Mouse (Mus musculus): Measurements from ENCODE around the gene Rtf1. TPM values are rescaled to one million over a fixed set of nuclear protein-coding genes. Genes with fewer than 3 reads are reported as not detected.
"Not testable (repeated sequence)": the region's sequence is repeated elsewhere in the genome, so short reads cannot be mapped to it uniquely, and the experiment has no call there.

Rtf1 gene
- total and polyA plus RNA-seq, 2 experiments from 2014 or later = 33.5 to 68.6 TPM

DNA sequence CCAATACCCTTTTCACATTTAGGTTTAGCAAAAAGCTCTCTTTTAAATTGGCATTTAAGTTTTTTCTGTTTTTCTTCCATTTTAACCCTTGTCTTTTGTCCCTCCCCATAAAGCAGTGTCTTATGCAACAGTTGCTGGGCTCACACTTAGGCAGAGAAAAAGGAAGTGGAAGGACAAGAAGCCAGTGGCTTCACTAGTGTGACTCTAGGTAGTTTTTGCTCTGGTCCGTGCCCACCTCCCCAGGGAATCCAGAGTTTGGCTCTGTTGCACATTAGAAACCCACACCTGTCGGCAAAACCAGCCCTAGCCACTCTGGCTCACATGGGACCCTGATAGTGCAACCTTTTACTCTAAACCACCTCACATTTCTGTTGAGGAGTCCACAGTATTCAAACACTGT is 23.6 kb downstream of the Rtf1 start:
- no peak overlapping the region for H3K27ac ChIP-seq (ENCODE audit: low read depth, low read length)
- no peaks in the 10 kb centered on the region for H3K4me1 ChIP-seq (ENCODE audit: insufficient read depth)
- H3K9ac ChIP-seq = no peak overlapping the region
- H3K4me2 ChIP-seq (ENCODE audit: low read depth) = no peak overlapping the region
- no peaks in the 10 kb centered on the region for H3K27me3 ChIP-seq (ENCODE audit: insufficient read depth, low read length)
- no peak overlapping the region for H3K4me3 ChIP-seq (ENCODE audit: low read depth, low read length)
- H3K9me3 ChIP-seq (ENCODE audit: low read length) = no peaks in the 10 kb centered on the region
- H3K36me3 ChIP-seq (ENCODE audit: insufficient read depth) = peaks cover 13% of the 10 kb centered on the region; the same call in 1 of the 2 replicates
- TF ChIP-seq CTCF (IDR thresholded peaks at IDR 0.05; ENCODE audit: low read depth) = no peak
- DNase-seq (no peak), ATAC-seq (no peak)
- WGBS = 92% methylated on average over 2 of the region's 2 CpGs

DNA sequence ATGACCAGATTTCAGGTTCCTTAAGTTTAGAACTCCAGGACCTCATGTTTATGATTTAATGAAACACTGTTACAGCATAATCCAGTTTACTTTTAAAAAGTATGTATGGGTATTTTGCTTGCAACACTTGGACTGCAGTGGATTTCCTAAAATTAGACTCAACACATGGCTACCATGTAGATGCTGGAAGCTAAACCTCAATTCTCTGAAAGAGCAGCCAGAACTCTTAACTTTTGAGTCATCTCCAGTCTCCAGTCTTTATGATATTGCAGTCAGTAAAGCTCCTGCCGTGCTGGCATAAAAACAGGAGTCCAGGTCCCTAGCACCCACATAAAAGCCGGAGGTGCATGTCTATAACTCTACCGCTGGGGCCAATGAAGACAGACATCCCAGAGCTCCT is 25.1 kb downstream of the Rtf1 start:
- no peak for DNase-seq
- Histone ChIP-seq H3K4me3 (ENCODE audit: low read depth, low read length) (no peak overlapping the region), H3K9me3 (ENCODE audit: low read length) (no peaks in the 10 kb centered on the region), H3K4me1 (ENCODE audit: insufficient read depth) (no peaks in the 10 kb centered on the region), H3K27ac (ENCODE audit: low read depth, low read length) (no peak overlapping the region), H3K27me3 (ENCODE audit: insufficient read depth, low read length) (no peaks in the 10 kb centered on the region), H3K4me2 (ENCODE audit: low read depth) (no peak overlapping the region), H3K36me3 (ENCODE audit: insufficient read depth) (peaks cover 6% of the 10 kb centered on the region; the same call in 1 of the 2 replicates), H3K9ac (no peak overlapping the region)
- 87% methylated on average over 3 of the region's 3 CpGs for WGBS
- no peak for TF ChIP-seq CTCF (IDR thresholded peaks at IDR 0.05; ENCODE audit: low read depth)
- ATAC-seq = no peak

DNA sequence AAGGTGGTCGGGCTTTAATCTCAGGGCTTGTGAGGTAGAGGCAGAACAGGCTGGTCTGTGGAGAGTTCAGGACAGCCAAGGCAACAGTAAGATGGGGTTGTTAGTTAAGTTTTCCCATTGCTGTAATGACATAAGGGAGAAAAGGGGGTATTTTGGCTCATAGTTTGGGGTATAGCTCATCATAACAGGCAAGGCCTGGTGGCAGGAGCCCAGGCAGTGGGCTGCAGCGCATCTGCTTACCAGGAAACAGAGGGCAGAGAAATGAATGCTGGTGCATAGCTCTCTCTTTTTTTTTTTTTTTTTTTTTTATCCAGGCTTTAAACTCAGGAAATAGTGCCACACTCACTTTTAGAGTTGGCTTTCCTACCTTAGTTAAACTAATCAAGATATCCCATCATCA is 28.3 kb downstream of the Rtf1 start:
- no peak for TF ChIP-seq CTCF (IDR thresholded peaks at IDR 0.05; ENCODE audit: low read depth)
- Histone ChIP-seq H3K4me3 (ENCODE audit: low read depth, low read length) (no peak overlapping the region), H3K36me3 (ENCODE audit: insufficient read depth) (peaks cover 19% of the 10 kb centered on the region), H3K4me1 (ENCODE audit: insufficient read depth) (no peaks in the 10 kb centered on the region), H3K4me2 (ENCODE audit: low read depth) (no peak overlapping the region), H3K9ac (no peak overlapping the region), H3K27me3 (ENCODE audit: insufficient read depth, low read length) (no peaks in the 10 kb centered on the region), H3K27ac (ENCODE audit: low read depth, low read length) (no peak overlapping the region), H3K9me3 (ENCODE audit: low read length) (no peaks in the 10 kb centered on the region)
- whole genome bisulfite sequencing = 84% methylated on average over 2 of the region's 2 CpGs
- ATAC-seq (no peak), DNase-seq (no peak)

DNA sequence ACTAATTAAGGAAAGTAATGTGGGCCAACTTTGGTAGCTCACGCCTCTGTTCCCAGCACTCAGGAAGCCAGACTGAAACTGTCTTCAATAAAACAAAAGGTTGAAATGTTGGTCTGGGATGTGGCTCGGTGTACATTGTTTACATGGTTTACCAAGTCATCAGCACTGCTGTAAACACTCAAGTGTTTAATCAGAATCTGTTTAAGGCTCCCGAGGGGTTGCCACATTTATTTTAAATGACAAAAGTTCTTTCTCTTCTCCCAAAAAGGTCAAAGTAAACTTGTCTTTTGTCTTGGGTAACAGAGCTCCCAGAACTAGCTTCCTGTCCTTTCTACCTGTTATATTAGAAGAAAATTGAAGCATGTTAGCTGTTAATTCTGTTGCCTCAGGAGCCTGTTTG is 32.8 kb downstream of the Rtf1 start:
- DNase-seq = no peak
- no peak overlapping the region for H3K4me2 ChIP-seq (ENCODE audit: low read depth)
- H3K9me3 ChIP-seq (ENCODE audit: low read length) = no peaks in the 10 kb centered on the region
- H3K4me3 ChIP-seq (ENCODE audit: low read depth, low read length) = no peak overlapping the region
- no peaks in the 10 kb centered on the region for H3K27me3 ChIP-seq (ENCODE audit: insufficient read depth, low read length)
- no peaks in the 10 kb centered on the region for H3K4me1 ChIP-seq (ENCODE audit: insufficient read depth)
- 80% methylated on average over 3 of the region's 3 CpGs for WGBS
- no peak overlapping the region for H3K27ac ChIP-seq (ENCODE audit: low read depth, low read length)
- no peak for TF ChIP-seq CTCF (IDR thresholded peaks at IDR 0.05; ENCODE audit: low read depth)
- H3K9ac ChIP-seq = no peak overlapping the region
- peaks cover 32% of the 10 kb centered on the region for H3K36me3 ChIP-seq (ENCODE audit: insufficient read depth)
- ATAC-seq = no peak

DNA sequence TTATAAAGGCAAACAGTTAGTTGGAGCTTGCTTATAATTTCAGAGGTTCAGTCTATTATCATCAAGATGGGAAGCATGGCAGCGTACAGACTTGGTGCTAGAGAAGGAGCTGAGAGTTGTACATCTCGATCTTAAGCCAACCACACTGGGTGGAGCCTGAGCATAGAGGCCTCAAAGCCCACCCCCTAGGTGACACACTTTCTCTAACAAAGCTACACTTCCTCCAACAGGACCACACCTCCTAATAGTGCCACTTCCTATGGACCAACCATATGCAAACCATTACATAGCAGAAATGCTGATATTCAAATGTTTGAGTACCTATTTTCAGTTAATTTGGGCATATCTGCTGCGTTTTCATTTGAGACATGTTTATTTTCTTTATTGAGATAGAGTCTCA is 35.1 kb downstream of the Rtf1 start:
- DNase-seq (no peak), ATAC-seq (no peak)
- no peaks in the 10 kb centered on the region for H3K27me3 ChIP-seq (ENCODE audit: insufficient read depth, low read length)
- H3K27ac ChIP-seq (ENCODE audit: low read depth, low read length) = no peak overlapping the region
- peaks cover 41% of the 10 kb centered on the region for H3K36me3 ChIP-seq (ENCODE audit: insufficient read depth)
- TF ChIP-seq CTCF (IDR thresholded peaks at IDR 0.05; ENCODE audit: low read depth) = no peak
- H3K9ac ChIP-seq = no peak overlapping the region
- H3K9me3 ChIP-seq (ENCODE audit: low read length) = no peaks in the 10 kb centered on the region
- WGBS = 91% methylated on average over 3 of the region's 3 CpGs
- H3K4me2 ChIP-seq (ENCODE audit: low read depth) = no peak overlapping the region
- H3K4me1 ChIP-seq (ENCODE audit: insufficient read depth) = no peaks in the 10 kb centered on the region
- no peak overlapping the region for H3K4me3 ChIP-seq (ENCODE audit: low read depth, low read length)

DNA sequence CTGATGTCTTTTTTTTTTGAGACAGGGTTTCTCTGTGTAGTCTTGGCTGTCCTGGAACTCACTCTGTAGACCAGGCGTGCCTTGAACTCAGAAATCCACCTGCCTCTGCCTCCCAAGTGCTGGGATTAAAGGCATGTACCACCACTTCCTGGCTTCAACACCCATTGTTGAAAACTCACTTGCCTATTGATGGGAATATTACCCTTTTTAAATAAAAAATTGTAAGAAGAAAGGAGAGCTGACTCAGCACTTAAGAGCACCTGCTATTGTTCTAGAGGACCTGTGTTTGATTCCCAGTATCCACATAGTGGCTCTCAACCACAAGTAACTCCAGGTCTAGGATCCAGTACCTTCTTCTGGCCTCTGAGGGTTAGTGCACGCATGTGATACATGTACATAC is 41.0 kb downstream of the Rtf1 start:
- 89% methylated on average over 2 of the region's 2 CpGs for WGBS
- not testable (repeated sequence) for H3K9me3 ChIP-seq (ENCODE audit: low read length); H3K4me1 ChIP-seq (ENCODE audit: insufficient read depth); ATAC-seq; DNase-seq; H3K27me3 ChIP-seq (ENCODE audit: insufficient read depth, low read length); H3K9ac ChIP-seq; H3K27ac ChIP-seq (ENCODE audit: low read depth, low read length); H3K4me2 ChIP-seq (ENCODE audit: low read depth); H3K4me3 ChIP-seq (ENCODE audit: low read depth, low read length)
- peaks cover 62% of the 10 kb centered on the region for H3K36me3 ChIP-seq (ENCODE audit: insufficient read depth)

DNA sequence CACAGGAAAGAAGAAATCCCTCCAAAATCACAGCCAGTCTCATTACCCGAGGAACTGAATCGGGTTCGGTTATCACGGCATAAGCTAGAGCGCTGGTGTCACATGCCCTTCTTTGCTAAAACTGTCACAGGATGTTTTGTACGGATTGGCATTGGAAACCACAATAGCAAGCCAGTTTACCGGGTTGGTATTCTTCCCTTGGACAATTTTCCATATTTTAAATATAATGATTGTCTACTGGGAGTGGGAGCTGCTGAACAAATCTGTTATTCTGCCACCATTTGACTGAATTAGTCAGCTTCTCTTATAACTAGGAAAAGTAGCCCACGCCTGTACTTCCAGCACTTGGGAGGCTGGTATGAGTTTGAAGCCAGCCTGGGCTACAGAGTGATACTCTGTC is 46.2 kb downstream of the Rtf1 start:
- no peak for TF ChIP-seq CTCF (IDR thresholded peaks at IDR 0.05; ENCODE audit: low read depth)
- Histone ChIP-seq H3K9ac (no peak overlapping the region), H3K27me3 (ENCODE audit: insufficient read depth, low read length) (no peaks in the 10 kb centered on the region), H3K4me3 (ENCODE audit: low read depth, low read length) (no peak overlapping the region), H3K4me2 (ENCODE audit: low read depth) (no peak overlapping the region), H3K36me3 (ENCODE audit: insufficient read depth) (peaks cover 82% of the 10 kb centered on the region), H3K9me3 (ENCODE audit: low read length) (no peaks in the 10 kb centered on the region), H3K27ac (ENCODE audit: low read depth, low read length) (no peak overlapping the region), H3K4me1 (ENCODE audit: insufficient read depth) (no peaks in the 10 kb centered on the region)
- DNase-seq = no peak
- no peak for ATAC-seq
- WGBS = 94% methylated on average over 8 of the region's 8 CpGs

All from forebrain, postnatal 0 days (tissue).